Mouse (Mus musculus) bone marrow, adult 2 months (tissue): ENCODE results near the gene Atp6v0c.

Experiments
- CTCF ChIP-seq: fragments of 200-500 bp; IDR thresholded peaks from 2 replicates; pipeline ENCODE4 v1.5.1; 2011; ENCODE audit warnings: low read length, control low read depth; ENCODE audit not compliant: control insufficient read depth, insufficient read depth
- POLR2A ChIP-seq: fragments of 200-500 bp; IDR thresholded peaks from 2 replicates; pipeline ENCODE4 v1.6.1; 2011; ENCODE audit warnings: low read depth, mild to moderate bottlenecking, control low read depth, low read length, borderline replicate concordance; ENCODE audit not compliant: control insufficient read depth

- TF ChIP-seq CTCF (no peak), POLR2A (no peak)
Observed at GRCm38 (mm10) chr17:24199252-24199651, 29.8 kb upstream of the Atp6v0c start.
